Mouse (Mus musculus): ENCODE results near the gene Mbd6. TPM values are rescaled to one million over a fixed set of nuclear protein-coding genes. Genes with fewer than 3 reads are reported as not detected.

The Mbd6 gene
- polyA plus RNA-seq, 1 experiment from 2014 or later: 9.9 TPM

DNA sequence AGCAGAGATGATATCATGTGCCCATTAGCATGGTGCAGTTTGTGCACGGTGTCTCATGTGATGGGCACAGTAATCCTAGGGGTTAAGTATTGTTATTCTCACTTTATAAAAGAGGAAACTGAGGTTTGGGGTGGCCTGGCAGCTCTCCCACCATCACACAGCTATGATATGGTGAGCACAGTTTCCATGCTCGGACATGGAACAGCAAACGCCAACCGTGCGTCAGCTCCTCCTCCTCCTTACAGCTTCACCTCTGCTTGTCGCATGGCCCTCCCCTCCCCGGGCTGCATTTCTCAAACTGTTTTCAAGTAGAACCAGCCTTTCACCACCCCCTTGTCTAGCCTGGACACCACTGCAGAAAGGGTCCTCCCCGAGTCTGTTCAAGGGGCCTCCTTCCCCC is 30.3 kb downstream of the Mbd6 start:
- Histone ChIP-seq H3K36me3 (ENCODE audit: control insufficient read depth, insufficient read depth, low read length) (no peaks in the 10 kb centered on the region), H3K4me1 (ENCODE audit: control insufficient read depth, insufficient read depth, low read length) (peaks cover 5% of the 10 kb centered on the region; the same call in 1 of the 2 replicates), H3K4me2 (ENCODE audit: low read depth, low read length) (no peak overlapping the region), H3K27ac (ENCODE audit: low read length) (no peak overlapping the region), H3K4me3 (ENCODE audit: low read length) (no peak overlapping the region), H3K27me3 (replicated peaks; ENCODE audit: control insufficient read depth, insufficient read depth, low read length) (peaks cover 5% of the 10 kb centered on the region), H3K9ac (ENCODE audit: low read depth, low read length) (no peak overlapping the region), H3K9me3 (ENCODE audit: control insufficient read depth, low read length) (no peaks in the 10 kb centered on the region)
- ATAC-seq: no peak
- WGBS: 74% methylated on average over 8 of the region's 8 CpGs

DNA sequence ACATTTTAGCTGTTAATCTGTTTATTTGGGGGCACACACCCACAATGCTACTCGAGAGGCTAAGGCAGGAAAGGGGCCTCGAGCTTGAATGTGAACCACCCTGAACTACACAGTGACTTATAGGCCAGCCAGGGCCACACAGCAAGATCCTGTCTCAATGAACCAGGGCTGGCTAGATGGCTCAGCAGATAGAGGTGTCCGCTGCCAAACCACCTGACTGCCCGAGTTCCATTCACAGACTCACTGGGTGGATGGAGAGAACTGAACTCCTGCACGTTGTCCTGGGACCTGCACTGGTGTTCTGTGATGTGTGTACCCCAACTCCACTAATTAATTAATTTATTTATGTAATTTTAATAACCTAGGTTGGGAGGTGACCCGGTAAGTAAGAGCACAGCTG is 31.0 kb downstream of the Mbd6 start:
- Histone ChIP-seq H3K4me1 (ENCODE audit: control insufficient read depth, insufficient read depth, low read length) (peaks cover 5% of the 10 kb centered on the region; the same call in 1 of the 2 replicates), H3K9ac (ENCODE audit: low read depth, low read length) (no peak overlapping the region), H3K27me3 (replicated peaks; ENCODE audit: control insufficient read depth, insufficient read depth, low read length) (peaks cover 5% of the 10 kb centered on the region), H3K9me3 (ENCODE audit: control insufficient read depth, low read length) (no peaks in the 10 kb centered on the region), H3K36me3 (ENCODE audit: control insufficient read depth, insufficient read depth, low read length) (no peaks in the 10 kb centered on the region), H3K27ac (ENCODE audit: low read length) (no peak overlapping the region), H3K4me3 (ENCODE audit: low read length) (no peak overlapping the region), H3K4me2 (ENCODE audit: low read depth, low read length) (no peak overlapping the region)
- no peak for ATAC-seq
- 75% methylated on average over 6 of the region's 6 CpGs for WGBS

DNA sequence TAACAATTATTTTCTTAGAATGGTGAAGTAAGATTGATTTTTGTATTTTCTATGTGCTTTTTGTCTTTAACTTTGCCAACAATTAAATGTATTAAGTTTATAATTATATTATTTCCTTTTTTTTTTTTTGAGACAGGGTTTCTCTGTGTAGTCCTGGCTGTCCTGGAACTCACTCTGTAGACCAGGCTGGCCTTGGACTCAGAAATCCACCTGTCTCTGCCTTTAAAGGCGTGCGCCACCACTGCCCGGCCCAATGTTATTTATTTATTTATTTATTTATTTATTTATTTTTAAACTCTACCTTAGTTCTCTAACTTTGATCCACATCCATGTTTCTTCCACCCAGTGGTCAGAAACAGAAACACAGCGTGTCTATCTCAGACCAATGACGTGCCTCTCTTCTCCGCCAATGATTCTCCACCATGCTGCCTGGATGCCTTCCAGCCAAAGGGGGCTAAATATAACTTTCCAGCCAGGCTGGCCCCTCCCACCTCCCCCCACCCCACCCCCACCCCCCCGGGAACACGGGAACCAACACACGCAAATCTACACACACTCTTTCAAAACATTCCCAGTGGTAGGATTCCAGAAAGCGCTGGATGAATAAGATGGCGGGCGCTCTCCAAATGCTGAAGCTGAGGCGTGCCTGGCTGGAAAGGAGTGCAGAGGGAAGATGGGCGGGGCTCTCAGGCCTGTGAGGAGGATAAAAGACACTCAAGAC is 33.0 kb downstream of the Mbd6 start:
- Histone ChIP-seq H3K4me1 (ENCODE audit: control insufficient read depth, insufficient read depth, low read length) (no peaks in the 10 kb centered on the region), H3K27me3 (replicated peaks; ENCODE audit: control insufficient read depth, insufficient read depth, low read length) (no peaks in the 10 kb centered on the region), H3K27ac (ENCODE audit: low read length) (no peak overlapping the region), H3K4me2 (ENCODE audit: low read depth, low read length) (no peak overlapping the region), H3K4me3 (ENCODE audit: low read length) (no peak overlapping the region), H3K36me3 (ENCODE audit: control insufficient read depth, insufficient read depth, low read length) (no peaks in the 10 kb centered on the region), H3K9me3 (ENCODE audit: control insufficient read depth, low read length) (no peaks in the 10 kb centered on the region), H3K9ac (ENCODE audit: low read depth, low read length) (no peak overlapping the region)
- ATAC-seq: peak; percentile 84
- 20% methylated on average over 14 of the region's 14 CpGs for WGBS

DNA sequence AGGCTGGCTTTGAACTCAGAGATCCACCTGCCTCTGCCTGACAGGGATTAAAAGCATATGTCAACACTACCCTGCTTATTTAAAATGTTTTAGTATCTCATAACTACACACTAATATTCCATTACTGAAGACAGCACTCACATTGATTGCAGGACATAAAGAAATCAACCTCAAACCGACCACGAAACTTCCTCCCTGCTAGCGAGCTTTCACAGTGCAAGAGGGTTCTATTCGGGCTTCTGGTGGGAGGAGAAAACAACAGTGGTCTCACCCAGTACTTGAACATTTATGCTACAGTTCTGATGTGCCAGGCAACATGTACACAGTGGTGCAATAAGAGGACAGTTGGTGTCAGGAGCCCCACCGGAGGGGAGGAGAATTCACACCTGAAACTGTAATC is 38.0 kb downstream of the Mbd6 start:
- no peak for ATAC-seq
- H3K27ac ChIP-seq (ENCODE audit: low read length): no peak overlapping the region
- H3K36me3 ChIP-seq (ENCODE audit: control insufficient read depth, insufficient read depth, low read length): no peaks in the 10 kb centered on the region
- H3K4me3 ChIP-seq (ENCODE audit: low read length): no peak overlapping the region
- WGBS: 83% methylated on average over 5 of the region's 5 CpGs
- H3K9me3 ChIP-seq (ENCODE audit: control insufficient read depth, low read length): no peaks in the 10 kb centered on the region
- no peaks in the 10 kb centered on the region for H3K27me3 ChIP-seq (replicated peaks; ENCODE audit: control insufficient read depth, insufficient read depth, low read length)
- no peak overlapping the region for H3K9ac ChIP-seq (ENCODE audit: low read depth, low read length)
- no peaks in the 10 kb centered on the region for H3K4me1 ChIP-seq (ENCODE audit: control insufficient read depth, insufficient read depth, low read length)
- no peak overlapping the region for H3K4me2 ChIP-seq (ENCODE audit: low read depth, low read length)

DNA sequence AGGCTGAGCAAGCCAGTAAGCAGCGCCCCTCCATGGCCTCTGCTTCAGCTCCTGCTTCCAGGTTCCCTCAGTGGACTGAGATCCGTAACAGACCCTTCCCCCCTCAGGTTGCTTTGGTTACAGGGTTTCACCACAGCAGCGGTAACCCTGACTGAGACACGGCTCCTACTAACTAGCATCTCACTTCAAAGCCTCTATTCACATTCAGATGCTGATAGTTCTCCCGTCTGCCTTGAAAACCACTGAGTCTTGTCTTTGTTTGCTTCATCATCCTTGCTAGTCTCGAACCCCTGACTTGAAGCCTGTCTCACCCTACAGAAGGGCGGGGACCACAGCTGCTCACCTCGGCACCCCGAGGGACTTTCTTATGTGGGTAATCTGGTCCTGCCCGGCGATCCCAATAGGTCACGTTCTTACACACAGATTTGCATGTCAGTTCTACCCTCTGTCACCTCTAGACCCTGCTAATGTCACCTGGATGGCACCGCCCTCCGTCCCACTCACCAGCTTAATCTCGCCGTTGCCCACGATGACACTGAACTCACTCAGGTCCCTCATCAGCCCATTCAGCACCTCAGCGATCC is 50.5 kb downstream of the Mbd6 start:
- WGBS: 72% methylated on average over 18 of the region's 18 CpGs
- no peak for ATAC-seq
- Histone ChIP-seq H3K36me3 (ENCODE audit: control insufficient read depth, insufficient read depth, low read length) (no peaks in the 10 kb centered on the region), H3K4me1 (ENCODE audit: control insufficient read depth, insufficient read depth, low read length) (no peaks in the 10 kb centered on the region), H3K9me3 (ENCODE audit: control insufficient read depth, low read length) (no peaks in the 10 kb centered on the region), H3K4me2 (ENCODE audit: low read depth, low read length) (no peak overlapping the region), H3K27ac (ENCODE audit: low read length) (no peak overlapping the region), H3K27me3 (replicated peaks; ENCODE audit: control insufficient read depth, insufficient read depth, low read length) (no peaks in the 10 kb centered on the region), H3K4me3 (ENCODE audit: low read length) (no peak overlapping the region), H3K9ac (ENCODE audit: low read depth, low read length) (no peak overlapping the region)

GRCm38 (mm10) chr10:127236541-127236940 is 52.3 kb downstream of the Mbd6 start:
- Histone ChIP-seq H3K36me3 (ENCODE audit: control insufficient read depth, insufficient read depth, low read length) (no peaks in the 10 kb centered on the region), H3K9ac (ENCODE audit: low read depth, low read length) (no peak overlapping the region), H3K9me3 (ENCODE audit: control insufficient read depth, low read length) (no peaks in the 10 kb centered on the region), H3K4me2 (ENCODE audit: low read depth, low read length) (no peak overlapping the region), H3K4me1 (ENCODE audit: control insufficient read depth, insufficient read depth, low read length) (no peaks in the 10 kb centered on the region), H3K27me3 (replicated peaks; ENCODE audit: control insufficient read depth, insufficient read depth, low read length) (no peaks in the 10 kb centered on the region), H3K4me3 (ENCODE audit: low read length) (no peak overlapping the region), H3K27ac (ENCODE audit: low read length) (no peak overlapping the region)
- 42% methylated on average over 9 of the region's 9 CpGs for whole genome bisulfite sequencing
- ATAC-seq: no peak

GRCm38 (mm10) chr10:127233141-127233540 is 55.7 kb downstream of the Mbd6 start:
- Histone ChIP-seq H3K27ac (ENCODE audit: low read length) (no peak overlapping the region), H3K4me3 (ENCODE audit: low read length) (no peak overlapping the region), H3K4me2 (ENCODE audit: low read depth, low read length) (no peak overlapping the region), H3K36me3 (ENCODE audit: control insufficient read depth, insufficient read depth, low read length) (no peaks in the 10 kb centered on the region), H3K9me3 (ENCODE audit: control insufficient read depth, low read length) (no peaks in the 10 kb centered on the region), H3K4me1 (ENCODE audit: control insufficient read depth, insufficient read depth, low read length) (no peaks in the 10 kb centered on the region), H3K27me3 (replicated peaks; ENCODE audit: control insufficient read depth, insufficient read depth, low read length) (0 out of 2 replicates have a peak, but pooled peaks cover 2% of the 10 kb centered on the region), H3K9ac (ENCODE audit: low read depth, low read length) (no peak overlapping the region)
- WGBS: 83% methylated on average over 9 of the region's 9 CpGs
- ATAC-seq: peak; percentile 23; the same call in 1 of the 2 replicates

Other genes with a start within 250 kb of the Mbd6 start
- 42.4 and 48.3 TPM in 2 replicates for gene Mettl1, start 247.6 kb downstream of the Mbd6 start, polyA plus RNA-seq (2015; fragmentation: Nextera tagmentation; extraction: Ambion mirVana)
- gene Eef1akmt3, start 247.5 kb downstream of the Mbd6 start, polyA plus RNA-seq (2015; fragmentation: Nextera tagmentation; extraction: Ambion mirVana): 0.49 and 0.61 TPM in 2 replicates
- 0.05 and 0.11 TPM in 2 replicates for gene Cyp27b1, start 240.8 kb downstream of the Mbd6 start, polyA plus RNA-seq (2015; fragmentation: Nextera tagmentation; extraction: Ambion mirVana)
- gene March9, start 228.8 kb downstream of the Mbd6 start, polyA plus RNA-seq (2015; fragmentation: Nextera tagmentation; extraction: Ambion mirVana): 0.40 and 0.50 TPM in 2 replicates
- 1,474 and 1,595 TPM in 2 replicates for gene Cdk4, start 225.5 kb downstream of the Mbd6 start, polyA plus RNA-seq (2015; fragmentation: Nextera tagmentation; extraction: Ambion mirVana)
- 189 and 206 TPM in 2 replicates for gene Tspan31, start 218.8 kb downstream of the Mbd6 start, polyA plus RNA-seq (2015; fragmentation: Nextera tagmentation; extraction: Ambion mirVana)
- gene Agap2, start 213.7 kb downstream of the Mbd6 start, polyA plus RNA-seq (2015; fragmentation: Nextera tagmentation; extraction: Ambion mirVana): 0.05 and 0.21 TPM in 2 replicates
- gene Os9, start 167.9 kb downstream of the Mbd6 start, polyA plus RNA-seq (2015; fragmentation: Nextera tagmentation; extraction: Ambion mirVana): 110 and 116 TPM in 2 replicates
- gene B4galnt1, start 123.8 kb downstream of the Mbd6 start, polyA plus RNA-seq (2015; fragmentation: Nextera tagmentation; extraction: Ambion mirVana): 65.6 and 66.7 TPM in 2 replicates
- 1.0 and 1.1 TPM in 2 replicates for gene Slc26a10, start 108.4 kb downstream of the Mbd6 start, polyA plus RNA-seq (2015; fragmentation: Nextera tagmentation; extraction: Ambion mirVana)
- gene Arhgef25, start 98.9 kb downstream of the Mbd6 start, polyA plus RNA-seq (2015; fragmentation: Nextera tagmentation; extraction: Ambion mirVana): 44.7 and 46.3 TPM in 2 replicates
- 54.4 and 56.9 TPM in 2 replicates for gene Dtx3, start 93.3 kb downstream of the Mbd6 start, polyA plus RNA-seq (2015; fragmentation: Nextera tagmentation; extraction: Ambion mirVana)
- 40.3 and 44.5 TPM in 2 replicates for gene Pip4k2c, start 77.4 kb downstream of the Mbd6 start, polyA plus RNA-seq (2015; fragmentation: Nextera tagmentation; extraction: Ambion mirVana)
- 5.2 and 5.3 TPM in 2 replicates for gene Kif5a, start 25.7 kb downstream of the Mbd6 start, polyA plus RNA-seq (2015; fragmentation: Nextera tagmentation; extraction: Ambion mirVana)
- 162 and 170 TPM in 2 replicates for gene Dctn2, start 22.6 kb downstream of the Mbd6 start, polyA plus RNA-seq (2015; fragmentation: Nextera tagmentation; extraction: Ambion mirVana)
- 96.8 and 108 TPM in 2 replicates for gene Mars, start 22.8 kb upstream of the Mbd6 start, polyA plus RNA-seq (2015; fragmentation: Nextera tagmentation; extraction: Ambion mirVana)
- gene Arhgap9, start 32.9 kb upstream of the Mbd6 start, polyA plus RNA-seq (2015; fragmentation: Nextera tagmentation; extraction: Ambion mirVana): 7.9 and 9.0 TPM in 2 replicates
- gene Gli1, start 53.0 kb upstream of the Mbd6 start, polyA plus RNA-seq (2015; fragmentation: Nextera tagmentation; extraction: Ambion mirVana): 6.6 and 7.6 TPM in 2 replicates
- not detected in 2 replicates for gene Inhbe, start 65.4 kb upstream of the Mbd6 start, polyA plus RNA-seq (2015; fragmentation: Nextera tagmentation; extraction: Ambion mirVana)
- gene Inhbc, start 81.4 kb upstream of the Mbd6 start, polyA plus RNA-seq (2015; fragmentation: Nextera tagmentation; extraction: Ambion mirVana): not detected in 2 replicates
- gene R3hdm2, start 91.3 kb upstream of the Mbd6 start, polyA plus RNA-seq (2015; fragmentation: Nextera tagmentation; extraction: Ambion mirVana): 17.7 and 18.3 TPM in 2 replicates
- gene Stac3, start 212.7 kb upstream of the Mbd6 start, polyA plus RNA-seq (2015; fragmentation: Nextera tagmentation; extraction: Ambion mirVana): 0.32 and 0.67 TPM in 2 replicates
- gene Ndufa4l2, start 225.9 kb upstream of the Mbd6 start, polyA plus RNA-seq (2015; fragmentation: Nextera tagmentation; extraction: Ambion mirVana): 64.5 and 64.6 TPM in 2 replicates
- gene Shmt2, start 233.4 kb upstream of the Mbd6 start, polyA plus RNA-seq (2015; fragmentation: Nextera tagmentation; extraction: Ambion mirVana): 146 and 170 TPM in 2 replicates
- gene Nxph4, start 245.5 kb upstream of the Mbd6 start, polyA plus RNA-seq (2015; fragmentation: Nextera tagmentation; extraction: Ambion mirVana): 4.3 and 4.4 TPM in 2 replicates

Measured in intestine, embryonic 16.5 days (tissue).